26 mouse cellular contexts compared by ENCODE assay signal in genomic region chr5:100646558-100646957, GRCm38 (mm10). TPM values are rescaled to one million over a fixed set of nuclear protein-coding genes. Genes with fewer than 3 reads are reported as not detected.
DNase-seq lines count a peak whose midpoint lies in the region; ATAC-seq and TF ChIP-seq lines count a peak whose summit lies in the region.
"Had no signal": no experiment of that assay in that cellular context is flagged by ENCODE, and none has a peak within 500 bp of the region (broad histone marks: within the 10 kb centered on the region; RNA-seq: fewer than 3 reads in every experiment).

No protein-coding gene starts in this region.

- 0 out of 2 replicates have a peak overlapping the region, but pooled peaks have one; percentile 17 for H3K27ac ChIP-seq in bone marrow, adult 2 months (ENCODE audit: control insufficient read depth, insufficient read depth, low read depth, low read length, poor library complexity)
- H3K27ac ChIP-seq in intestine, embryonic 16.5 days (ENCODE audit: low read length) = peak overlapping the region; percentile 55
- peak overlapping the region; percentile 11; the same call in 1 of the 2 replicates for H3K27ac ChIP-seq in stomach, embryonic 15.5 days
- no peak overlapping the region for H3K27ac ChIP-seq in forebrain, embryonic 15.5 days (replicated peaks)
- H3K27ac ChIP-seq: embryonic facial prominence, embryonic 10.5 days; embryonic facial prominence, embryonic 13.5 days; forebrain, embryonic 12.5 days; gastrocnemius, adult 2 months; hindbrain, embryonic 12.5 days had no signal

- peak; percentile 6; the same call in 1 of the 2 replicates for ATAC-seq in intestine, embryonic 16.5 days
- ATAC-seq in stomach, embryonic 15.5 days (ENCODE audit: insufficient read depth, low FRiP score, low read depth) = no peak
- ATAC-seq in forebrain, embryonic 15.5 days (replicated peaks) = no peak
- ATAC-seq: CD4-positive, CD25-positive, alpha-beta regulatory T cell, adult 4 months; forebrain, postnatal 0 days; hindbrain, embryonic 16.5 days had no signal

- no peaks in the 10 kb centered on the region for H3K36me3 ChIP-seq in intestine, embryonic 16.5 days (ENCODE audit: control insufficient read depth, insufficient read depth, low read length)
- H3K36me3 ChIP-seq in stomach, embryonic 15.5 days = no peaks in the 10 kb centered on the region
- H3K36me3 ChIP-seq in forebrain, embryonic 15.5 days = no peaks in the 10 kb centered on the region
- H3K36me3 ChIP-seq: embryonic facial prominence, embryonic 10.5 days; embryonic facial prominence, embryonic 13.5 days; forebrain, embryonic 12.5 days; hindbrain, embryonic 12.5 days had no signal

- TF ChIP-seq CTCF in bone marrow, adult 2 months (IDR thresholded peaks at IDR 0.05; ENCODE audit: control insufficient read depth, insufficient read depth, low read length) = no peak

- H3K4me2 ChIP-seq in intestine, embryonic 16.5 days (ENCODE audit: low read depth, low read length) = no peak overlapping the region
- H3K4me2 ChIP-seq in stomach, embryonic 15.5 days = no peak overlapping the region
- H3K4me2 ChIP-seq in forebrain, embryonic 15.5 days (replicated peaks) = no peak overlapping the region
- H3K4me2 ChIP-seq: embryonic facial prominence, embryonic 13.5 days; forebrain, embryonic 12.5 days; heart, embryonic 11.5 days; hindbrain, embryonic 12.5 days had no signal

- 80% methylated on average over 4 of the region's 4 CpGs for WGBS in bone marrow, adult 2 months
- 64% methylated on average over 4 of the region's 4 CpGs for WGBS in intestine, embryonic 16.5 days
- 78% methylated on average over 4 of the region's 4 CpGs for WGBS in stomach, embryonic 15.5 days
- WGBS in forebrain, embryonic 15.5 days = 75% methylated on average over 4 of the region's 4 CpGs

- H3K27me3 ChIP-seq in intestine, embryonic 16.5 days (replicated peaks; ENCODE audit: control insufficient read depth, insufficient read depth, low read length) = no peaks in the 10 kb centered on the region
- no peaks in the 10 kb centered on the region for H3K27me3 ChIP-seq in stomach, embryonic 15.5 days (replicated peaks)
- no peaks in the 10 kb centered on the region for H3K27me3 ChIP-seq in forebrain, embryonic 15.5 days
- H3K27me3 ChIP-seq: embryonic facial prominence, embryonic 13.5 days; forebrain, embryonic 12.5 days; hindbrain, embryonic 12.5 days had no signal

- H3K4me1 ChIP-seq in bone marrow, adult 2 months (ENCODE audit: control insufficient read depth, insufficient read depth, low read length) = peaks cover 17% of the 10 kb centered on the region
- H3K4me1 ChIP-seq in intestine, embryonic 16.5 days (ENCODE audit: control insufficient read depth, insufficient read depth, low read length) = peaks cover 38% of the 10 kb centered on the region
- H3K4me1 ChIP-seq in stomach, embryonic 15.5 days = peaks cover 19% of the 10 kb centered on the region
- H3K4me1 ChIP-seq in forebrain, embryonic 15.5 days = no peaks in the 10 kb centered on the region
- H3K4me1 ChIP-seq: embryonic facial prominence, embryonic 13.5 days; forebrain, embryonic 12.5 days; hindbrain, embryonic 12.5 days had no signal

- H3K9ac ChIP-seq in intestine, embryonic 16.5 days (ENCODE audit: low read depth, low read length) = no peak overlapping the region; the same call in 1 of the 2 replicates
- no peak overlapping the region for H3K9ac ChIP-seq in stomach, embryonic 15.5 days
- H3K9ac ChIP-seq in forebrain, embryonic 15.5 days (replicated peaks) = no peak overlapping the region
- H3K9ac ChIP-seq: embryonic facial prominence, embryonic 13.5 days; forebrain, embryonic 12.5 days; forebrain, postnatal 0 days; hindbrain, embryonic 12.5 days had no signal

- intact Hi-C loops in left cerebral cortex, postnatal 25 days (cut with DNase I) = no loop called here

- H3K4me3 ChIP-seq in bone marrow, adult 2 months (replicated peaks; ENCODE audit: control insufficient read depth, low read depth, low read length) = no peak overlapping the region
- H3K4me3 ChIP-seq in intestine, embryonic 16.5 days (ENCODE audit: low read length) = no peak overlapping the region
- H3K4me3 ChIP-seq in stomach, embryonic 15.5 days (replicated peaks) = no peak overlapping the region
- no peak overlapping the region for H3K4me3 ChIP-seq in forebrain, embryonic 15.5 days
- H3K4me3 ChIP-seq: embryonic facial prominence, embryonic 10.5 days; embryonic facial prominence, embryonic 13.5 days; erythroblast, embryonic 14.5 days; forebrain, embryonic 12.5 days; gastrocnemius, adult 2 months; hindbrain, embryonic 12.5 days had no signal

- peak; percentile 36 for DNase-seq in kidney, adult 9 months
- no peak for DNase-seq in kidney, postnatal 10 days
- DNase-seq in right cerebral cortex, postnatal 10 days (ENCODE audit: low spot score in 2 of 2) = no peak
- no peak for DNase-seq in left cerebral cortex, postnatal 25 days (ENCODE audit: low spot score in 2 of 2)
- DNase-seq: adrenal gland, adult 2 months; adrenal gland, postnatal 14 days; cerebellum, adult 11-12 months; cerebellum, adult 8-10 months; cerebellum, postnatal 10 days; cerebellum, postnatal 36 days; embryo, embryonic 11 days; forebrain, postnatal 0 days; gastrocnemius, adult 2 months; gastrocnemius, postnatal 14 days had no signal

- H3K9me3 ChIP-seq in intestine, embryonic 16.5 days (ENCODE audit: control insufficient read depth, low read length) = no peaks in the 10 kb centered on the region
- H3K9me3 ChIP-seq in stomach, embryonic 15.5 days = no peaks in the 10 kb centered on the region
- no peaks in the 10 kb centered on the region for H3K9me3 ChIP-seq in forebrain, embryonic 15.5 days
- H3K9me3 ChIP-seq: embryonic facial prominence, embryonic 10.5 days; embryonic facial prominence, embryonic 13.5 days; forebrain, embryonic 12.5 days; hindbrain, embryonic 12.5 days had no signal

- no peak for TF ChIP-seq POLR2A in bone marrow, adult 2 months (IDR thresholded peaks at IDR 0.05; ENCODE audit: borderline replicate concordance, control insufficient read depth, low read depth, low read length)

RNA-seq across cellular contexts. Expression of gene Coq2, which starts 28.4 kb away (rescaled TPM):
- polyA plus RNA-seq in bone marrow, adult 2 months (2011; ENCODE audit: insufficient read depth, insufficient read length, low replicate concordance, missing spikeins) = 18.8 and 23.8 TPM in 2 replicates
- 59.3 and 60.2 TPM in 2 replicates for polyA plus RNA-seq in intestine, embryonic 16.5 days (2015; fragmentation: Nextera tagmentation; extraction: Ambion mirVana)
- polyA plus RNA-seq in stomach, embryonic 15.5 days (2015; fragmentation: Nextera tagmentation; extraction: Ambion mirVana) = 63.3 and 66.4 TPM in 2 replicates
- 44.1 and 46.2 TPM in 2 replicates for polyA plus RNA-seq in forebrain, embryonic 15.5 days (2015; fragmentation: Nextera tagmentation; extraction: Ambion mirVana)
- 10 to 100 TPM; 68.8 to 69.7 TPM for total RNA-seq in left cerebral cortex, postnatal 25 days (2021)
